Mouse (Mus musculus) small intestine, adult 2 months (tissue): ENCODE measurements around the gene Hal.

Experiments used
- CTCF ChIP-seq: fragments of 200-500 bp; IDR thresholded peaks from 2 replicates; pipeline ENCODE4 v1.5.1; 2012; ENCODE audit warnings: low read depth, mild to moderate bottlenecking, control low read depth, inconsistent platforms, low read length, moderate library complexity, mixed read lengths; ENCODE audit not compliant: insufficient replicate concordance, insufficient read length; ENCODE audit errors: extremely low read depth
- POLR2A ChIP-seq: fragments of 200-500 bp; IDR thresholded peaks from 2 replicates; pipeline ENCODE4 v1.6.1; 2012; ENCODE audit warnings: low read depth, mild to moderate bottlenecking, control low read depth, inconsistent platforms, low read length, moderate library complexity

DNA sequence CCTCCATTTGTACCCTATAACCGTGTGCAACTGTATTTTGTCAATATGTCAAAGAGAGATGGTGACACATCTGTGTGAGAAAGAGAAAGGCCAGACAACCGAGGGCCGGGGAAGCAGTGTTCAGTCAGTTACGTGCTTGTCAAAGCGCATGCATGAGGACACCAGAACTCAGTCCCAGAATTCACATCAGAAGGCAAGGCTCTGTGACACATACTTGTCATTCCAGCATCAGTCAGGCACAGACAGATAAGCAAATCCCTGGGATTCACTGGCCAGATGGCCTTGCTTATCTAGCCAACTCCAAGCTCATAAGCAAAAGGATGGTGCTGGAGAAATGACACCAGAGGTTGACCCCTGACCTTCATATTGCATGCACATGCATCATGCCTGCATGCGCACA is 47.1 kb upstream of the Hal start:
- TF ChIP-seq POLR2A = no peak
- no peak for TF ChIP-seq CTCF
